Mouse (Mus musculus): ENCODE measurements at regions not wholly inside any gene's neighbourhood (a gene's known extent, or its start where the extent isn't known, plus 50 kb on each side); places are given as distances from the start of the nearest gene placed in this dataset.

GRCm38 (mm10) chr8:77921868-77922267 lies 197.6 kb upstream of the Ednra start:
- H3K27me3 ChIP-seq (ENCODE audit: poor library complexity, severe bottlenecking) = no peaks in the 10 kb centered on the region
- peaks cover 8% of the 10 kb centered on the region; the same call in 1 of the 2 replicates for H3K9me3 ChIP-seq
- no peaks in the 10 kb centered on the region for H3K36me3 ChIP-seq (replicated peaks)
- DNase-seq (ENCODE audit: extremely low spot score, low spot score) = no peak
- H3K4me3 ChIP-seq = no peak overlapping the region
- no peaks in the 10 kb centered on the region for H3K4me1 ChIP-seq
- H3K27ac ChIP-seq = no peak overlapping the region
- 82% methylated on average over 4 of the region's 4 CpGs for WGBS

- no peaks in the 10 kb centered on the region for H3K27me3 ChIP-seq (ENCODE audit: poor library complexity, severe bottlenecking)
- no peak for DNase-seq (ENCODE audit: extremely low spot score, low spot score)
- no peak overlapping the region for H3K4me3 ChIP-seq
- H3K27ac ChIP-seq = no peak overlapping the region
- H3K4me1 ChIP-seq = no peaks in the 10 kb centered on the region
- H3K36me3 ChIP-seq (replicated peaks) = no peaks in the 10 kb centered on the region
- H3K9me3 ChIP-seq = no peaks in the 10 kb centered on the region
- 91% methylated on average over 3 of the region's 3 CpGs for WGBS
These were observed 223.4 kb upstream of the Ednra start for GRCm38 (mm10) chr8:77947702-77948101.

DNA sequence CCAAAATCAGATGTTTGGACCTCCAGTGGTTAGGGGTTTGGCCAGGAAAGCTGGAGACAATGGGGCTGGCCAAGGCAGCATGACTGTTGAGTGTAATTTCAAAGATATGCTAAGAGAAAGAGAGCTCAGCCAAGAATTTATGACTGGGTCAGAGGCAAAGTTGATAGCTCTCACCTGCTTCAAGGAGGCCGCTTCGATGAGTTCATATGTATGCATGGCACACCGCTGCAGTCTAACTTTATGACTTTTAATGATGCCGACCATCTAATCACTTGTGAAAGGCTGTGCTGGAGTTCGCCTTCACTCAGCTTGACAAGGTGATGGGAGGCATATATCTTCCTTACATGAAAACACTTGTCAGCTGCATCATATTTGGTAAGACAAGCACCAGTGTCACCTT lies 225.4 kb upstream of the Ednra start:
- H3K27ac ChIP-seq = no peak overlapping the region
- no peaks in the 10 kb centered on the region for H3K27me3 ChIP-seq (ENCODE audit: poor library complexity, severe bottlenecking)
- WGBS = 93% methylated on average over 5 of the region's 5 CpGs

DNA sequence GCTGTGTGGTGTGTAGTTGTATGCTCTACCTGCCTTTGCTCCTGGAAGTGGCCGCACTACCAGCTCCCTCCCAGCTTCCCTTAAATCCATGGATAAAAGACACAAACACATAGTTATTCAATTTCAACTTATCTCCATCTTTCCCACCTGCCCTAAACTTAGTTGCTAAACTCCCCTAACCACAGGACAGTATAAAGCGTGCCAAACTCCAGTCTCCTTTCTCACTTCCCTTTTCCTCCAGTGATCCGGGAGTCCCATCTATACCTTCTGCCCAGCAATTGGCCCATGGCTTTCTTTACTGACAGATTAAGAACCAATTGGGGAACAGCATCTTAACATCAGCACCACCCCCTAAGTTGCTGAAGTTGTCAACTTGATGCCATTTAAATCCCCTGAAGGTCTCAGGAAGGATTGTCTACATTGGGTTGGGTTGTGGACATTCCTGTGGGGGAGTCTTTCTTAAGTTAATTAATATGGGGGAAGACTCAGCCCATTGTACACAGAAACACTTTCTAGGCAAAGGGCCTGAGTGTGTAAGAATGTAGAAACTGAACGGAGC lies 234.6 kb upstream of the Ednra start:
- Histone ChIP-seq H3K36me3 (replicated peaks) (no peaks in the 10 kb centered on the region), H3K4me1 (no peaks in the 10 kb centered on the region)
- 93% methylated on average over 4 of the region's 4 CpGs for WGBS

More for the DNA sequence above, 225.4 kb upstream of the Ednra start:
- Histone ChIP-seq H3K36me3 (replicated peaks) (no peaks in the 10 kb centered on the region), H3K4me1 (no peaks in the 10 kb centered on the region), H3K4me3 (no peak overlapping the region), H3K9me3 (no peaks in the 10 kb centered on the region)
- DNase-seq (ENCODE audit: extremely low spot score, low spot score) = no peak

DNA sequence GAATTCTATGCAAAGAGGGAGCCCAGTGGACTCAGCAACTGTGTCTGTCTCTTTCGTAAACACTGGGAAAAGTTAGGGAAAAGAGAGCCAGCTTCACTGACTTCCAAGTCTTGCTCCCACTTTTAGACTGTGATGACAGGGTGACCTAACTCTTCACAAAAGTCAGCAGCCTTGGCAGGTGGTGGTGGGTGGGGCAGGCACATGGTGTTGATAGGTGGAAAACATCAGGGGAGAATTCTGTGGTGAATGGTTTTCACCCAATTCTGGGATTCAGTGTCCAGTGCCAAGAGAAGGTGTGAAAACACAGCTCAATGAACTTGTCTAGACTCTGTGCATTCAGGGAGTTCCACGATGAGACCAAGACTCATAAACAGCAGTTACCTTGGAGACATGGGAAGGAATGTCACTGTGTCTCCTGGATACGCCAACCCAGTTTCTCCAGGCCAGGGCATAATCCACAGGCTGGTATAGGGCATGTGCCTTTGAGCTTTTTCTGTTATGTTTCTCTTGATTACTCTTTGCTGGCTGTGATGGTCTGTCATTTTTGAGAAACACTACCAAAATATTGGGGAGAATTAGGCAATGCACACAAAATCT lies 238.9 kb upstream of the Ednra start:
- WGBS = 75% methylated on average over 3 of the region's 3 CpGs
- Histone ChIP-seq H3K27me3 (ENCODE audit: poor library complexity, severe bottlenecking) (no peaks in the 10 kb centered on the region), H3K4me1 (no peaks in the 10 kb centered on the region), H3K27ac (no peak overlapping the region), H3K4me3 (no peak overlapping the region), H3K36me3 (replicated peaks) (no peaks in the 10 kb centered on the region), H3K9me3 (no peaks in the 10 kb centered on the region)
- no peak for DNase-seq (ENCODE audit: extremely low spot score, low spot score)

More for the DNA sequence above, 234.6 kb upstream of the Ednra start:
- H3K4me3 ChIP-seq = no peak overlapping the region
- no peak for DNase-seq (ENCODE audit: extremely low spot score, low spot score)
- no peaks in the 10 kb centered on the region for H3K27me3 ChIP-seq (ENCODE audit: poor library complexity, severe bottlenecking)
- H3K9me3 ChIP-seq = no peaks in the 10 kb centered on the region
- no peak overlapping the region for H3K27ac ChIP-seq

GRCm38 (mm10) chr8:77970378-77970777 lies 242.7 kb upstream of the Ttc29 start:
- Histone ChIP-seq H3K4me3 (no peak overlapping the region), H3K27ac (no peak overlapping the region), H3K27me3 (ENCODE audit: poor library complexity, severe bottlenecking) (no peaks in the 10 kb centered on the region), H3K4me1 (no peaks in the 10 kb centered on the region; the same call in 1 of the 2 replicates), H3K36me3 (replicated peaks) (no peaks in the 10 kb centered on the region), H3K9me3 (no peaks in the 10 kb centered on the region)
- no peak for DNase-seq (ENCODE audit: extremely low spot score, low spot score)
- 61% methylated on average over 8 of the region's 8 CpGs for WGBS

DNA sequence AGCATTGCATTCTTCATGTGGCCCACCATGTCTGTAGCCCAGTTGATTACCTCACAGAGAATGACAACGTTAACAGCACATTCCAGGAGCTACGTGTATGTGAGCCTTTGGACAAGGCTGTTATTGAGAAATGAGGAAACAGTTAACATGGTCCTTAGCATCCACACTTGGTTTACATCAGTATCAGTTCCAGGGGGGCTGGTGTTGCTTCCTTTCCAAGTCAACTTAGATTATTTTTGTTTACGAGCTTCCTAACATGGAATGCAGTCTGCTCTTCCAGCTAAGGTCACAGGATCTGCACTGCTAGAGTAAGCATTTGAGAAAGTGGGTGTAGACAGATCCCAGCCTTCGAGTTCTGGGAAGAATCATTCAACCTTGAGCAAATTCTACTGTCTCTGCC lies 239.4 kb upstream of the Ttc29 start:
- H3K9me3 ChIP-seq = no peaks in the 10 kb centered on the region
- no peaks in the 10 kb centered on the region for H3K36me3 ChIP-seq (replicated peaks)
- no peak for DNase-seq (ENCODE audit: extremely low spot score, low spot score)
- no peak overlapping the region for H3K4me3 ChIP-seq
- WGBS = 83% methylated on average over 4 of the region's 4 CpGs
- no peak overlapping the region for H3K27ac ChIP-seq
- H3K27me3 ChIP-seq (ENCODE audit: poor library complexity, severe bottlenecking) = no peaks in the 10 kb centered on the region
- H3K4me1 ChIP-seq = no peaks in the 10 kb centered on the region; the same call in 1 of the 2 replicates

DNA sequence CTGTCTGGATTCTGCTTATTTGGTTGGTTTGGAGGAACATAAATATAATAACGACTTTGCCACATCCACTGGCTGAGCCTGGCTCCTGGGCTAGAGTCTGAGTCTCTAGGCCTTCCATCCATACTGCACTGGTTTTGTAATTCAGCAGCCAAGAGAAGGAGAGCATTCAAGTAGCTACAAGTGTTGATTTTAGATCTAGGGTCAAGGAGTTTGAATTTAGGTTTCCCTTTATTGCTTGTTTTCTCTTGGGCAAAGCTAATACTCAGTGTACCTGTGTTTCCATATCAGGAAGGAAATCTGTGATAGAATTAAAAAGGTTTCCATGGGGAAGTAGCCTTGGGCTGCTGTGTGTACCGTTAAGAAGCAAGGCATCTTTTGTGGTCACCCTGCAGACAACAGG lies 234.0 kb upstream of the Ttc29 start:
- Histone ChIP-seq H3K27me3 (ENCODE audit: poor library complexity, severe bottlenecking) (no peaks in the 10 kb centered on the region), H3K36me3 (replicated peaks) (no peaks in the 10 kb centered on the region), H3K4me1 (no peaks in the 10 kb centered on the region), H3K27ac (no peak overlapping the region), H3K9me3 (no peaks in the 10 kb centered on the region), H3K4me3 (no peak overlapping the region)
- DNase-seq (ENCODE audit: extremely low spot score, low spot score) = no peak
- 71% methylated on average over 2 of the region's 2 CpGs for WGBS

- no peaks in the 10 kb centered on the region for H3K4me1 ChIP-seq
- WGBS = 88% methylated on average over 3 of the region's 3 CpGs
- DNase-seq (ENCODE audit: extremely low spot score, low spot score) = no peak
- no peaks in the 10 kb centered on the region for H3K9me3 ChIP-seq
- no peak overlapping the region for H3K27ac ChIP-seq
- no peak overlapping the region for H3K4me3 ChIP-seq
- no peaks in the 10 kb centered on the region for H3K27me3 ChIP-seq (ENCODE audit: poor library complexity, severe bottlenecking)
- H3K36me3 ChIP-seq (replicated peaks) = no peaks in the 10 kb centered on the region
These were observed 232.4 kb upstream of the Ttc29 start for GRCm38 (mm10) chr8:77980701-77981100.

DNA sequence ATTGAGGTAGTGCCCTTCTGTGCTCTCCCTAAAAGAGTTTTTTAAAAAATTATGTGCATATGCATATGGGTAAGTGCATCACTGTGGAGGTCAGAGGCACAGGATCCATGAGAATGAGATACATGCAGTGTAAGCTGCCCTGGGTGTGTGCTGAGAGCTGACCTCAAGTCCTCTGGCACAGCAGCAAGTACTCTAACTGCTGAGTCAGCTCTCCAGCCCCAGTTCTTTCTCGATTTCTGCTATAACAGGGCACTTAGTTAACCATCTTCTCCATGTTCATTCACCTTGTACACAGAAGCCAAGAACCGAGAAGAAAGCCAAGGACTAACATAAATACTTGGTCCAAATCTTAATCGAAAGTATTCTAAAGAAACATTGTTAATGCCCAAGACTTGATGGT lies 231.1 kb upstream of the Ttc29 start:
- Histone ChIP-seq H3K4me1 (no peaks in the 10 kb centered on the region), H3K27ac (no peak overlapping the region), H3K36me3 (replicated peaks) (no peaks in the 10 kb centered on the region), H3K27me3 (ENCODE audit: poor library complexity, severe bottlenecking) (no peaks in the 10 kb centered on the region), H3K4me3 (no peak overlapping the region), H3K9me3 (no peaks in the 10 kb centered on the region)
- no peak for DNase-seq (ENCODE audit: extremely low spot score, low spot score)
- 90% methylated on average over 3 of the region's 3 CpGs for WGBS

GRCm38 (mm10) chr8:77983476-77983875 lies 229.6 kb upstream of the Ttc29 start:
- Histone ChIP-seq H3K4me1 (no peaks in the 10 kb centered on the region), H3K9me3 (no peaks in the 10 kb centered on the region), H3K4me3 (no peak overlapping the region), H3K27me3 (ENCODE audit: poor library complexity, severe bottlenecking) (no peaks in the 10 kb centered on the region), H3K36me3 (replicated peaks) (no peaks in the 10 kb centered on the region), H3K27ac (no peak overlapping the region)
- WGBS = 84% methylated on average over 3 of the region's 3 CpGs
- no peak for DNase-seq (ENCODE audit: extremely low spot score, low spot score)

DNA sequence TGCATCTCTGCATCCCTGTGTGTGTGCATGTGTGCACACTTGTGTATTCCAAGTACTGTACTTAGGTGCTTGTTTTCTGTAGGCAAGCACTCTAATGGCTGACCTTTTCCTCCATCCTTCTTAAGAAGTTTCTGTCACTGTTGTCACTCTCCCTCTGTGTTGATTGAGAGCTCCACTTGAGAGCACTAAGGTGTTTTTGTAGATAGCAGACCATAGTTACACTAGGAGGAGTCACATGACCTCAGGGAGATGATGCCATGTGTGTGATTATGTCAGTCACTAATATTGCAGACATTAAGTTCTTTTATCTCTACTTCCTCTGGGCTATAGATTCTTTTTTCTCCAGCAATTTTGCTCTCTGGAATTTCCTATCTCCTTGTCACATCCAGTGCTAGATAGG lies 225.9 kb upstream of the Ttc29 start:
- Histone ChIP-seq H3K9me3 (no peaks in the 10 kb centered on the region), H3K36me3 (replicated peaks) (no peaks in the 10 kb centered on the region), H3K4me3 (no peak overlapping the region), H3K27ac (no peak overlapping the region), H3K4me1 (no peaks in the 10 kb centered on the region), H3K27me3 (ENCODE audit: poor library complexity, severe bottlenecking) (no peaks in the 10 kb centered on the region)
- no peak for DNase-seq (ENCODE audit: extremely low spot score, low spot score)

DNA sequence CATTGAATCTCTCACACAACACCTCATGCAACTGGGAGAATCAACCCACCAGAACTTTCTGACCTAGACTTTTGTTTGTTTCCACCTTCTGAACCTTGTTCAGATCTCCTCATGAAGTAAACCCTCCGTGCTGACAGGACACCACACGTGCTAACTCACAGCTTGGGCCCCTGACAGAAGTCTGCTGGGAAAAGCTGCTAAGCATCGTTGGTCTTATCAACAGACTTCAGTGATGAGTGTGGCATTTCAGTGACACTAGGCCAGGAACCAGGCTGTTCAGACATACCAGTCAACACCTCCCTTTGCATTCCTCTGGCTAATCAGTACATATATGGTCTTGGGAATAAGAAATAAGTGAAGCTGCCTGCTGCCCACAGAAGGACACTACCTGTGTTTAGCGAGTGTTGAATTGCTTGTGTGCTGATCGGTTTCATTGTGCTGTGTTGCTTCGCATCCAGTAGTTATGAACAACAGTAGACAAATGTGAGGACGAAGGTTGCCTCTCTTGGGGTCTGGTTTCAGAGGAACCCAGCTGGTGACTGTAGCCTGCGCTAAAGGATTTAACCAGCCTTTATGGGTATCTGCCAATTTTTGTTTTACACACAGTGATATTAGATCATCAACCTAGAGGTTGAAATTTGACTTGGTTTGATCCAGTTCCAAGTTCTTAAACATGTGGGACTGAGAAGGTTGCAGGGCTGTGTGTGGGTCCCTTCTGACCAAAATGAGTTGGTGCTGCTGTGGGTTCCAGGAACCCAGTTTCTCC lies 224.6 kb upstream of the Ttc29 start:
- 89% methylated on average over 8 of the region's 8 CpGs for WGBS
- H3K4me1 ChIP-seq = no peaks in the 10 kb centered on the region
- H3K4me3 ChIP-seq = no peak overlapping the region
- H3K9me3 ChIP-seq = no peaks in the 10 kb centered on the region
- H3K36me3 ChIP-seq (replicated peaks) = no peaks in the 10 kb centered on the region
- no peak for DNase-seq (ENCODE audit: extremely low spot score, low spot score)
- no peaks in the 10 kb centered on the region for H3K27me3 ChIP-seq (ENCODE audit: poor library complexity, severe bottlenecking)
- H3K27ac ChIP-seq = no peak overlapping the region
